Mouse (Mus musculus): ENCODE results near the gene Sppl2a. TPM values are rescaled to one million over a fixed set of nuclear protein-coding genes. Genes with fewer than 3 reads are reported as not detected.

Sppl2a gene
- polyA plus RNA-seq, 1 experiment, result 12.0 TPM

DNA sequence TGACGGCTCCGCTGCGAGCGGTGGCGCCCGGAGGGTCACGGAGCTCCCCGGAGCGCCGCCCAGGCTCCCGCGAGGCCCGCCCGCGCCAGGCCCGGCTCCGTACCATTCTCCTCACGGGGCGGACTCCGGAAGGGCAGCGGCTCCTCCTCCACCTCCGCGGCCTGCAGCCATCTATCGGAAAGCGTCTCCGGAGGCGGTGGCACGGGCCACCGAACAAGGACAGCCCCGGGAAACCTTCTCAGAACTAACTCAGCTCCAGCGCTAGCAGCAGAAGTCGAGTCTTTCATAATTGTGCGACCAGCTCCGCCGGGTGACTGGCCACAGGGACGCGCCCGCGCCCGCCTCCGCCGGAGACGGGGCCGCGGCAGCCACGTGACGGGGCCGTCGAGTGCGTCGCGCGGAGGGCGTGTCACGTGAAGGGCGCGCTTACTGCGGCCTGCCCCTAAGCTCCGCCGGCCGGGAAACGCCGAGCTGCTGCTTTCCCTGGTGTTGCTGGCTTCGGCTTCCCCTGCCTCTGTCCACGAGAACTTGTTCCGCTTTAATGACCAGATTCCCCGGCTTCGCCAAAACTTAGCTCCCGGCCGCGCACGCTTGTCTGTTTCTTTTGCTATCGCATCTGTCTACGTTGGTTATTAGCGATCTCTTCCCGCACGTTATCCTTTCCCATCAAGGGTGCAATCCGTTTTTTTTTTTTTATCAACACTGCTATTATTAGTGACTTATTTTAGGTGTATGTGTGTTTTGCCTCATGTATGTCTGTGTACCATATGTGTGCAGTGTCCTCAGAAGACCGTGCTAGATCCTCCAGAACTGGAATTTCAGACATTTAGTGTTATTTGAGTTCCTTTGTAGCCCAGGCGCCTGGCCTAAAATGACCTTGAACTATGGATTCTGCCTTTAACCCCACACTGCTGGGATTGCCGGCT lies 56.9 kb downstream of the Sppl2a start, which contains the start of gene Trpm7:
Gene Trpm7 (minus strand): TSS at position 360 of the 926 bp plus-strand sequence.
- Histone ChIP-seq H3K4me1 (ENCODE audit: control insufficient read depth, insufficient read depth, insufficient read length, low read length) (no peaks in the 10 kb centered on the region), H3K4me3 (ENCODE audit: low read depth, low read length) (peak within 1 kb of the TSS; percentile 87), H3K27me3 (ENCODE audit: control insufficient read depth, insufficient read depth, low read length) (no peaks in the 10 kb centered on the region), H3K27ac (ENCODE audit: insufficient read depth, low read depth, low read length) (peak within 1 kb of the TSS; percentile 99), H3K36me3 (ENCODE audit: control insufficient read depth, insufficient read depth, low read length) (no peaks in the 10 kb centered on the region)
- TF ChIP-seq CTCF (IDR thresholded peaks at IDR 0.05; ENCODE audit: extremely low read depth, insufficient read length, insufficient replicate concordance, low read depth, low read length), result no peak
- TF ChIP-seq POLR2A (IDR thresholded peaks at IDR 0.05; ENCODE audit: low read depth, low read length), result peak; percentile 94
- WGBS, result under 1% methylated on average over 81 of the region's 81 CpGs

- H3K27me3 ChIP-seq (ENCODE audit: control insufficient read depth, insufficient read depth, low read length), result no peaks in the 10 kb centered on the region
- H3K27ac ChIP-seq (ENCODE audit: insufficient read depth, low read depth, low read length), result peak overlapping the region; percentile 99
- H3K36me3 ChIP-seq (ENCODE audit: control insufficient read depth, insufficient read depth, low read length), result no peaks in the 10 kb centered on the region
- H3K4me1 ChIP-seq (ENCODE audit: control insufficient read depth, insufficient read depth, insufficient read length, low read length), result no peaks in the 10 kb centered on the region
- peak overlapping the region; percentile 87 for H3K4me3 ChIP-seq (ENCODE audit: low read depth, low read length)
- under 1% methylated on average over 18 of the region's 18 CpGs for WGBS
- no peak for TF ChIP-seq CTCF (IDR thresholded peaks at IDR 0.05; ENCODE audit: extremely low read depth, insufficient read length, insufficient replicate concordance, low read depth, low read length)
- TF ChIP-seq POLR2A (IDR thresholded peaks at IDR 0.05; ENCODE audit: low read depth, low read length), result no peak
Measured at GRCm38 (mm10) chr2:126875516-126875835, 57.6 kb downstream of the Sppl2a start.

DNA sequence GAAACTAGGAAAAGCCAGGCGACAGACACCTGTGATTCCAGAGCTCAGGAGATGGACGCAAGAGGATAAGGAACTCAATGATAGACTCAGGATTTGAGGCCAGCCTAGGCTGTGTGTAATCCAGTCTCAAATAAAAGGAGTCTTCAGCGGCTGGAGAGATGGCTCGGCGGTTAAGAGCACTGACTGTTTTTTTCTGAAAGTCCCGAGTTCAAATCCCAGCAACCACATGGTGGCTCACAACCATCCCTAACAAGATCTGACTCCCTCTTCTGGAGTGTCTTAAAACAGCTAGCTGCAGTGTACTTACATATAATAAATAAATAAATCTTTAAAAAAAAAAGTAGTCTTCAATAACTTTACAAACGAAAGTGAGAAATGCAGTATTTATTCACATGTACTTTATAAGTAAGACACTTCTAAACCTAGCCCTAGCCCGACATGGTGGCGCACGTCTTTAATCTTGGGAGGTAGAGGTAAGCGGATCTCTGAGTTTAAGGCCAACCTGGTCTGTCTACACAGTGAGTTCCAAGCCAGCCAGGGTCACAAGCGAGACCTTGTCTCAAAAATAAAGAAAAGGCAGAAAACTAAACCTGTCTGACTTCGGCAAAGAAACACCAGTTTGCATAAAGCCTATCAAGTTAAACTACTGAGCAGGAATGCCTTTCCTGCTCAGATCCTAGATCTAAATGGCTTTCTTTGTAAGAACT lies 58.1 kb downstream of the Sppl2a start:
- Histone ChIP-seq H3K4me1 (ENCODE audit: control insufficient read depth, insufficient read depth, insufficient read length, low read length) (no peaks in the 10 kb centered on the region), H3K36me3 (ENCODE audit: control insufficient read depth, insufficient read depth, low read length) (no peaks in the 10 kb centered on the region), H3K4me3 (ENCODE audit: low read depth, low read length) (peak overlapping the region; percentile 87), H3K27ac (ENCODE audit: insufficient read depth, low read depth, low read length) (peak overlapping the region; percentile 99), H3K27me3 (ENCODE audit: control insufficient read depth, insufficient read depth, low read length) (no peaks in the 10 kb centered on the region)
- 13% methylated on average over 13 of the region's 13 CpGs for WGBS
- TF ChIP-seq CTCF (IDR thresholded peaks at IDR 0.05; ENCODE audit: extremely low read depth, insufficient read length, insufficient replicate concordance, low read depth, low read length), result no peak
- TF ChIP-seq POLR2A (IDR thresholded peaks at IDR 0.05; ENCODE audit: low read depth, low read length), result no peak

GRCm38 (mm10) chr2:126866301-126866700 lies 66.7 kb downstream of the Sppl2a start:
- H3K27ac ChIP-seq (ENCODE audit: insufficient read depth, low read depth, low read length), result no peak overlapping the region; the same call in 1 of the 2 replicates

DNA sequence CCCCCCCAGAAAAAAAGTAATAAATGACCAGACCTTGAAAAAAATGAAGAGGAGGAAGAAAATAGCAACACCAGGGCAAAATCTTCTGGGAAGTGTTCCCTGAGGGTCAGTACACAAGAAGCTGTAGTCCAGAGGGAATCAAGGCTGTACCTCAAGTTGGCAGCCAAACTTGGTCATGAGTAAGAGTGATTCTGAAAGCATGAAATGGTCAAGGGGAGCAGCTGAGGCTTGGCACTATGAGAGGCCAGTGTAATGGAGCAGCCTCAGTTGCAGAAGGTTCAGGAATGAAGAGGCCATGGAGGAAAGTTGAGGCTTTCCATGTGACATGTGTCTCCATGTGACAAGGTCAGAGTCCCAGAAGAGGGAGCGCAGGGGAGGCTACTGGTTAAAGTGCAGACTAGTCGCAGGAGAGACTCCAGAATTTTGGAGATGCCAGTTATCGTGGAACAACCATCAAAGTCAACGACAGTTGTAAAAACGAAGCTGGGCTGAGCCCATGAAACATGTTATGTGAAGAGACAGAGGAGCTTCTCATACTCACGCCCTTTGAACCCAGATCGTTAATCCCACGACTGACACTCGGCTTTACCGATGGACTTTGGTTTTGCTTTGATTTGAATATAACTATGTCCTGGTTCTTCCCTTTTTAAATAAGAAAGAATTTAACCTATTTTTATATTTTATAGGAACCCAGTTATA lies 67.4 kb downstream of the Sppl2a start:
- TF ChIP-seq CTCF (IDR thresholded peaks at IDR 0.05; ENCODE audit: extremely low read depth, insufficient read length, insufficient replicate concordance, low read depth, low read length) (no peak), POLR2A (IDR thresholded peaks at IDR 0.05; ENCODE audit: low read depth, low read length) (no peak)
- 37% methylated on average over 10 of the region's 10 CpGs for WGBS
- Histone ChIP-seq H3K36me3 (ENCODE audit: control insufficient read depth, insufficient read depth, low read length) (0 out of 2 replicates have a peak, but pooled peaks cover 1% of the 10 kb centered on the region), H3K27me3 (ENCODE audit: control insufficient read depth, insufficient read depth, low read length) (no peaks in the 10 kb centered on the region), H3K4me3 (ENCODE audit: low read depth, low read length) (no peak overlapping the region), H3K27ac (ENCODE audit: insufficient read depth, low read depth, low read length) (peak overlapping the region; percentile 80), H3K4me1 (ENCODE audit: control insufficient read depth, insufficient read depth, insufficient read length, low read length) (peaks cover 10% of the 10 kb centered on the region; the same call in 1 of the 2 replicates)

More at GRCm38 (mm10) chr2:126866301-126866700, 66.7 kb downstream of the Sppl2a start:
- H3K36me3 ChIP-seq (ENCODE audit: control insufficient read depth, insufficient read depth, low read length), result no peaks in the 10 kb centered on the region
- TF ChIP-seq CTCF (IDR thresholded peaks at IDR 0.05; ENCODE audit: extremely low read depth, insufficient read length, insufficient replicate concordance, low read depth, low read length) (no peak), POLR2A (IDR thresholded peaks at IDR 0.05; ENCODE audit: low read depth, low read length) (no peak)
- H3K27me3 ChIP-seq (ENCODE audit: control insufficient read depth, insufficient read depth, low read length), result no peaks in the 10 kb centered on the region
- H3K4me1 ChIP-seq (ENCODE audit: control insufficient read depth, insufficient read depth, insufficient read length, low read length), result peaks cover 10% of the 10 kb centered on the region; the same call in 1 of the 2 replicates
- no peak overlapping the region for H3K4me3 ChIP-seq (ENCODE audit: low read depth, low read length)
- 8% methylated on average over 1 of the region's 1 CpGs for WGBS

DNA sequence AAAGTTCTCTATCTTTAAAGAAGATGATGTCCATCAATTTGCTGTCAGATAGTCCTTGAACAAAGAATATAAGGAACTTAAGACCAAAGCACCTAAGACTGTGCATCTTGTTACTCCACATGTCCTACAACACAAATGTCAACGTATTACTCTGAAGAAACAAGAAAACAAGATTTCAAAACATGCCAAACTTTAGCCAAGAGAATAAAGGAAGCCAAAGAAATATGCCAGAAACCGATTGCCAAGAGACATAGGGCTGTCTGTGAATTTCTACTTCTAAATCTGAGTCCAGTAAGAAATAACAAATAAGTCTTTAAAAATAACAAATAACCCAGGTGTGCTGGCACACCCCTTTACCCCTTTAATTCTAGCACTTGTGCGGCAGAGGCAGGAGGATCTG lies 68.0 kb downstream of the Sppl2a start:
- H3K36me3 ChIP-seq (ENCODE audit: control insufficient read depth, insufficient read depth, low read length), result 0 out of 2 replicates have a peak, but pooled peaks cover 1% of the 10 kb centered on the region
- peak overlapping the region; percentile 80 for H3K27ac ChIP-seq (ENCODE audit: insufficient read depth, low read depth, low read length)
- WGBS, result 78% methylated on average over 3 of the region's 3 CpGs
- TF ChIP-seq CTCF (IDR thresholded peaks at IDR 0.05; ENCODE audit: extremely low read depth, insufficient read length, insufficient replicate concordance, low read depth, low read length), result no peak
- no peak for TF ChIP-seq POLR2A (IDR thresholded peaks at IDR 0.05; ENCODE audit: low read depth, low read length)
- no peaks in the 10 kb centered on the region for H3K27me3 ChIP-seq (ENCODE audit: control insufficient read depth, insufficient read depth, low read length)
- H3K4me1 ChIP-seq (ENCODE audit: control insufficient read depth, insufficient read depth, insufficient read length, low read length), result peaks cover 10% of the 10 kb centered on the region; the same call in 1 of the 2 replicates
- no peak overlapping the region for H3K4me3 ChIP-seq (ENCODE audit: low read depth, low read length)

Data from small intestine, adult 2 months (tissue).